Mouse (Mus musculus) CD4-positive, CD25-positive, alpha-beta regulatory T cell, adult 4 months (primary cell): ENCODE results near the gene Tmem132c. TPM values are rescaled to one million over a fixed set of nuclear protein-coding genes. Genes with fewer than 3 reads are reported as not detected.

Source experiments
- ATAC-seq: one replicate; pipeline ENCODE4 v1.8.0; 2017
- polyA plus RNA-seq, 2 experiments: library from polyadenylated mRNA; unstranded; fragments of 100-300 nt; shearing (Covaris generic); gene quantifications; one replicate each; pipeline ENCODE4 v1.2.1; 2017

The Tmem132c gene
- polyA plus RNA-seq, 2 experiments from 2014 or later: not detected

DNA sequence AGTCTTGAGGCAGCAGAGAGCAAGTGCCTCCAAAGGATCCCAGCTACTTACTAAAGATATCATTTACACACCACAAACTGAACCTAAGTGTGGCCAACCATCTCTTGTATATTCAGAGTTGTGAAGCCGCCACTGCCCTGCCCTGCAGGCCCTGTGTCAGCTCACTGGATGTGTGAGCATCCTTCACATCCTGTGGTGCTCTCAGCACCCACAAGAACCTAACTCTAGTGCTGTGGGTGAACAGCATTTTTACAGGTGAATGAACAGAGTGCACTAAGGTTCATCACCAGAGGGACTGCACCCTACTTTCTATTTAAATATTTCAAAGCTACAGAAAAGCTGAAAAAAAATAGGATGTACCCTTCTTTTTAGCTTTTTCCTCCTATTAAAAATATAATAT is 370.3 kb downstream of the Tmem132c start:
- ATAC-seq: no peak

DNA sequence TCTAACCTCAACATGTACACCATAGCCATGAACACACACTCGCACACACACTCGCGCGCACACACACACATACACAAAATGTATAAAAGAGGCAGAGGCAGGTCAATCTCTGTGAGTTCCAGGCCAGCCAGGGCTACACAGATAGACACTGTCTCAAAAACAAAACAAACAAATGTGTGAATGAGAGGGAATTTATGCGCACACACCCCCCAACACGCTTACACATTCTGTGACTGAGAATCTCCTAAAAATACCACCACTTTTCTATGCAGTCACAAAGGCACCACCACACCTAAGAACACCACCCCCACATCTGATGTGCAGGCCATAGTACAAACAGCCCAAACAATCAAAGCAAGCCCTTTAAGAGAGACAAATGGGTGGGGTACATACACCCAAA is 370.8 kb downstream of the Tmem132c start:
- no peak for ATAC-seq
